Mouse (Mus musculus) forebrain, postnatal 0 days (tissue): Measurements from ENCODE around the gene Ceacam19. TPM values are rescaled to one million over a fixed set of nuclear protein-coding genes. Genes with fewer than 3 reads are reported as not detected.

Experiments
- ATAC-seq: fragments of 200-750 bp; cut with Nextera tagmentation; 2 replicates; pipeline ENCODE4 v1.8.0; 2017; ENCODE audit warnings: mild to moderate bottlenecking, moderate library complexity
- DNase-seq: peaks from one replicate; pipeline ENCODE4 v3.0.0-alpha.2; 2015
- H3K27ac ChIP-seq: fragments of 300-500 bp; sonication (generic); 2 replicates; pipeline ENCODE4 v1.5.1; 2014; ENCODE audit warnings: low read depth, mild to moderate bottlenecking, antibody characterized with exemption, low read length, moderate library complexity, mixed read lengths
- H3K27me3 ChIP-seq: fragments of 300-500 bp; sonication (generic); 2 replicates; pipeline ENCODE4 v1.6.1; 2014; ENCODE audit warnings: mild to moderate bottlenecking, low read length, mixed read lengths; ENCODE audit not compliant: insufficient read depth
- H3K36me3 ChIP-seq: fragments of 300-500 bp; sonication (generic); 2 replicates; pipeline ENCODE4 v1.6.1; 2014; ENCODE audit warnings: mild to moderate bottlenecking, moderate library complexity; ENCODE audit not compliant: insufficient read depth
- H3K4me1 ChIP-seq: fragments of 300-500 bp; sonication (generic); 2 replicates; pipeline ENCODE4 v1.6.1; 2014; ENCODE audit warnings: antibody characterized with exemption; ENCODE audit not compliant: insufficient read depth
- H3K4me2 ChIP-seq: fragments of 300-500 bp; sonication (generic); 2 replicates; pipeline ENCODE4 v1.6.1; 2014; ENCODE audit warnings: low read depth, mild to moderate bottlenecking, moderate library complexity
- H3K4me3 ChIP-seq: fragments of 300-500 bp; sonication (generic); 2 replicates; pipeline ENCODE4 v1.5.1; 2014; ENCODE audit warnings: low read depth, low read length, mixed read lengths
- H3K9ac ChIP-seq: fragments of 300-500 bp; sonication (generic); 2 replicates; pipeline ENCODE4 v1.6.1; 2014; ENCODE audit warnings: mild to moderate bottlenecking
- H3K9me3 ChIP-seq: fragments of 300-500 bp; sonication (generic); 2 replicates; pipeline ENCODE4 v1.6.1; 2016; ENCODE audit warnings: low read length
- CTCF ChIP-seq: sonication (generic); IDR thresholded peaks from 2 replicates; pipeline ENCODE4 v1.5.1; 2016; ENCODE audit warnings: antibody characterized with exemption, control low read depth, low read depth
- WGBS: fragments of 180-500 bp; shearing (Covaris S2); extraction: QIAGEN DNeasy Blood & Tissue Kit; methylation state at CpG from one replicate; pipeline ENCODE4 v1.1.7; 2014; 5-methylcytosine and 5-hydroxymethylcytosine counted together
- polyA plus RNA-seq: library from polyadenylated mRNA; unstranded; fragments of >200 nt; fragmentation: Nextera tagmentation; extraction: Ambion mirVana; gene quantifications from 2 replicates; pipeline ENCODE4 v1.2.1, GENCODE M21; 2015
- total RNA-seq: library from RNA; depleted of rRNA; stranded (reverse); fragments of >200 nt; gene quantifications from 2 replicates; pipeline ENCODE4 v1.2.3, GENCODE M21; 2014

Gene Ceacam19
- total and polyA plus RNA-seq, 2 experiments from 2014 or later, result not detected

- TF ChIP-seq CTCF, result no peak
- H3K4me3 ChIP-seq, result no peak overlapping the region
- no peak for DNase-seq
- no peak overlapping the region for H3K27ac ChIP-seq
- WGBS, result 79% methylated on average over 8 of the region's 8 CpGs
- no peaks in the 10 kb centered on the region for H3K4me1 ChIP-seq
- no peak overlapping the region for H3K9ac ChIP-seq
- ATAC-seq, result no peak
- H3K4me2 ChIP-seq, result no peak overlapping the region
- no peaks in the 10 kb centered on the region for H3K36me3 ChIP-seq
- H3K9me3 ChIP-seq, result no peaks in the 10 kb centered on the region
- H3K27me3 ChIP-seq, result no peaks in the 10 kb centered on the region
Measured at GRCm38 (mm10) chr7:19865246-19866036, 22.3 kb downstream of the Ceacam19 start.

GRCm38 (mm10) chr7:19864241-19864640 is 23.5 kb downstream of the Ceacam19 start:
- TF ChIP-seq CTCF, result no peak
- WGBS, result 37% methylated on average over 2 of the region's 2 CpGs
- no peaks in the 10 kb centered on the region for H3K36me3 ChIP-seq
- ATAC-seq (no peak), DNase-seq (no peak)
- no peaks in the 10 kb centered on the region for H3K9me3 ChIP-seq
- no peaks in the 10 kb centered on the region for H3K27me3 ChIP-seq
- no peak overlapping the region for H3K4me3 ChIP-seq
- no peak overlapping the region for H3K27ac ChIP-seq
- H3K4me1 ChIP-seq, result no peaks in the 10 kb centered on the region
- no peak overlapping the region for H3K9ac ChIP-seq
- H3K4me2 ChIP-seq, result no peak overlapping the region

- H3K4me1 ChIP-seq, result no peaks in the 10 kb centered on the region
- H3K27ac ChIP-seq, result no peak within 1 kb of the TSS
- 84% methylated on average over 9 of the region's 9 CpGs for WGBS
- H3K27me3 ChIP-seq, result no peaks in the 10 kb centered on the region
- H3K4me3 ChIP-seq, result no peak within 1 kb of the TSS
- DNase-seq (no peak), ATAC-seq (no peak)
- no peak within 1 kb of the TSS for H3K9ac ChIP-seq
- no peaks in the 10 kb centered on the region for H3K9me3 ChIP-seq
- no peak within 1 kb of the TSS for H3K4me2 ChIP-seq
- no peaks in the 10 kb centered on the region for H3K36me3 ChIP-seq
- TF ChIP-seq CTCF, result no peak
Measured at GRCm38 (mm10) chr7:19861199-19861598, 26.6 kb downstream of the Ceacam19 start, which contains the start of gene Ceacam16. Ceacam16 (minus strand) TSS chr7:19861299.

- no peak for TF ChIP-seq CTCF
- Histone ChIP-seq H3K4me2 (no peak overlapping the region), H3K36me3 (no peaks in the 10 kb centered on the region), H3K27me3 (no peaks in the 10 kb centered on the region), H3K4me1 (no peaks in the 10 kb centered on the region), H3K4me3 (no peak overlapping the region), H3K9ac (no peak overlapping the region), H3K27ac (no peak overlapping the region), H3K9me3 (no peaks in the 10 kb centered on the region)
- DNase-seq, result no peak
- 77% methylated on average over 10 of the region's 10 CpGs for WGBS
- ATAC-seq, result no peak
Measured at GRCm38 (mm10) chr7:19859740-19860139, 28.0 kb downstream of the Ceacam19 start.

GRCm38 (mm10) chr7:19856283-19856682 is 31.5 kb downstream of the Ceacam19 start:
- H3K27me3 ChIP-seq, result no peaks in the 10 kb centered on the region
- 87% methylated on average over 6 of the region's 6 CpGs for WGBS
- no peak for TF ChIP-seq CTCF
- H3K9me3 ChIP-seq, result no peaks in the 10 kb centered on the region
- DNase-seq, result no peak
- ATAC-seq, result no peak
- H3K4me2 ChIP-seq, result no peak overlapping the region
- no peak overlapping the region for H3K9ac ChIP-seq
- H3K27ac ChIP-seq, result no peak overlapping the region
- H3K36me3 ChIP-seq, result no peaks in the 10 kb centered on the region
- H3K4me3 ChIP-seq, result no peak overlapping the region
- no peaks in the 10 kb centered on the region for H3K4me1 ChIP-seq

- ATAC-seq, result no peak
- Histone ChIP-seq H3K9me3 (no peaks in the 10 kb centered on the region), H3K27ac (no peak overlapping the region), H3K9ac (no peak overlapping the region), H3K4me2 (no peak overlapping the region), H3K27me3 (no peaks in the 10 kb centered on the region), H3K36me3 (no peaks in the 10 kb centered on the region), H3K4me1 (no peaks in the 10 kb centered on the region), H3K4me3 (no peak overlapping the region)
- DNase-seq, result no peak
- 86% methylated on average over 5 of the region's 5 CpGs for WGBS
- no peak for TF ChIP-seq CTCF
Measured at GRCm38 (mm10) chr7:19855663-19856062, 32.1 kb downstream of the Ceacam19 start.

DNA sequence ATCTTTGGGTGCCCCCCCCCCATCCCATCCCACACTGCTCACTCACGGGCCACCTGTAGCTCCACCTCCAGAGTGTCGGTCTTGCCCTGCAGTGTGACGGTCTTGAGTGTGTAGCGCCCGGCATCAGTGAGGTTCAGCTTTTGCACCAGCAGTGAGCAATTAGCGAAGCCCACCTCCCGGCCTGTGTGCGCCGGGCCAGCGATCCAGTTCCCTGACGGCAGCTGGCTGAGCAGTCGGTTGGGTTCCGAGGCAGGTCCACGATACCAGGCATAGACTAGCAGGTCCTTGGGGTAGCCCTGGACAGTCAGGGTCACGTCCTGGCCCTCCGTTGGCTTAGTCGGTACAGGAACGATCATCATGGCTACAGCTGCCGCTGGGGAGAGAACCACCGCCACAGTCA is 34.2 kb downstream of the Ceacam19 start:
- no peak overlapping the region for H3K9ac ChIP-seq
- H3K4me3 ChIP-seq, result no peak overlapping the region
- no peaks in the 10 kb centered on the region for H3K9me3 ChIP-seq
- no peaks in the 10 kb centered on the region for H3K27me3 ChIP-seq
- 92% methylated on average over 20 of the region's 20 CpGs for WGBS
- ATAC-seq (no peak), DNase-seq (no peak)
- no peak overlapping the region for H3K27ac ChIP-seq
- H3K36me3 ChIP-seq, result no peaks in the 10 kb centered on the region
- H3K4me1 ChIP-seq, result no peaks in the 10 kb centered on the region
- no peak for TF ChIP-seq CTCF
- no peak overlapping the region for H3K4me2 ChIP-seq
